Mouse (Mus musculus) embryonic facial prominence, embryonic 14.5 days (tissue): ENCODE measurements around the gene Ccl17. TPM values are rescaled to one million over a fixed set of nuclear protein-coding genes. Genes with fewer than 3 reads are reported as not detected.
A peak's percentile ranks its signal among the peaks of the same experiment; 100 is the strongest.

ENCODE experiments used
- ATAC-seq: fragments of 200-750 bp; cut with Nextera tagmentation; 2 replicates; pipeline ENCODE4 v1.8.0; 2017; ENCODE audit warnings: low read depth, moderate number of reproducible peaks, moderate TSS enrichment
- DNase-seq: peaks from one replicate; pipeline ENCODE4 v3.0.0-alpha.2; 2015; ENCODE audit warnings: low spot score
- H3K27ac ChIP-seq: fragments of 300-500 bp; sonication (generic); replicated peaks from 2 replicates; pipeline ENCODE4 v1.5.1; 2014; ENCODE audit warnings: low read depth, mild to moderate bottlenecking, low read length, moderate library complexity
- H3K27me3 ChIP-seq: fragments of 300-500 bp; sonication (generic); replicated peaks from 2 replicates; pipeline ENCODE4 v1.6.1; 2014; ENCODE audit warnings: low read length; ENCODE audit not compliant: control insufficient read depth, insufficient read depth
- H3K36me3 ChIP-seq: fragments of 300-500 bp; sonication (generic); 2 replicates; pipeline ENCODE4 v1.6.1; 2014; ENCODE audit warnings: low read length, mixed read lengths; ENCODE audit not compliant: control insufficient read depth, insufficient read depth
- H3K4me1 ChIP-seq: fragments of 300-500 bp; sonication (generic); 2 replicates; pipeline ENCODE4 v1.6.1; 2014; ENCODE audit warnings: antibody characterized with exemption, low read length; ENCODE audit not compliant: control insufficient read depth, insufficient read depth
- H3K4me2 ChIP-seq: fragments of 300-500 bp; sonication (generic); 2 replicates; pipeline ENCODE4 v1.6.1; 2014; ENCODE audit warnings: low read depth, mild to moderate bottlenecking, low read length, moderate library complexity, mixed read lengths
- H3K4me3 ChIP-seq: fragments of 300-500 bp; sonication (generic); 2 replicates; pipeline ENCODE4 v1.5.1; 2014; ENCODE audit warnings: low read depth, mild to moderate bottlenecking, low read length
- H3K9ac ChIP-seq: fragments of 300-500 bp; sonication (generic); 2 replicates; pipeline ENCODE4 v1.6.1; 2014; ENCODE audit warnings: low read depth, mild to moderate bottlenecking, low read length, moderate library complexity, mixed read lengths
- H3K9me3 ChIP-seq: fragments of 300-500 bp; sonication (generic); 2 replicates; pipeline ENCODE4 v1.6.1; 2016; ENCODE audit warnings: low read length; ENCODE audit not compliant: control insufficient read depth
- WGBS: fragments of 180-500 bp; shearing (Covaris S2); extraction: QIAGEN DNeasy Blood & Tissue Kit; methylation state at CpG from one replicate; pipeline ENCODE4 v1.1.7; 2014; 5-methylcytosine and 5-hydroxymethylcytosine counted together
- polyA plus RNA-seq: library from polyadenylated mRNA; unstranded; fragments of >200 nt; fragmentation: Nextera tagmentation; extraction: Ambion mirVana; gene quantifications from 2 replicates; pipeline ENCODE4 v1.2.1, GENCODE M21; 2014

Gene Ccl17
- polyA plus RNA-seq, result 0.60 and 0.63 TPM in 2 replicates

GRCm38 (mm10) chr8:94810153-94810552 is at the start of gene Ccl17:
TSS of gene Ccl17 (plus strand) at chr8:94810453.
- no peaks in the 10 kb centered on the region for H3K36me3 ChIP-seq
- H3K4me2 ChIP-seq, result no peak within 1 kb of the TSS
- ATAC-seq (no peak), DNase-seq (no peak)
- WGBS, result 63% methylated on average over 3 of the region's 3 CpGs
- H3K27ac ChIP-seq, result no peak within 1 kb of the TSS
- H3K4me1 ChIP-seq, result no peaks in the 10 kb centered on the region
- H3K4me3 ChIP-seq, result no peak within 1 kb of the TSS
- H3K27me3 ChIP-seq, result no peaks in the 10 kb centered on the region
- H3K9ac ChIP-seq, result no peak within 1 kb of the TSS
- no peaks in the 10 kb centered on the region for H3K9me3 ChIP-seq

- no peak for DNase-seq
These were observed 43.2 kb upstream of the Ccl17 start for GRCm38 (mm10) chr8:94767035-94767434.

DNA sequence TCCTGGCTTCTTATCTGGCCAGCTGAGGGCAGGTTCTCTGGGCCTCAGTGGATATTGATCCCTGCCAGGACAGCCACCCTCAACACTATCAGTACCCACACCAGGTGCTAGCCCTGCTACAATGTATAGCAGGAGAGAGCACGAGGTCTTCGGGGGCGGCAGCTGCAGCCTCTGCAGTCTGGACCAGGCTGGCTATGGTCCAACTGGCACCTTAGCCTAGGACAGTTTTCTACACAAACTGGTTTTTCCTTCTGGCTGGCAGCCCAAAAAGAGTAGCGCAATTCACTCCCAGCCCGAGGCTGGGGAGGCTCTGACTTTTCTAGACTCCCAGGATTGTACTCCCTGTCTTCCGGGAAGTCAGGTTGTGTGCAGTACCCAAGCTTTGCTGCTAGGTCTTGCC is 39.3 kb upstream of the Ccl17 start:
- no peaks in the 10 kb centered on the region for H3K36me3 ChIP-seq
- no peaks in the 10 kb centered on the region for H3K9me3 ChIP-seq
- H3K27me3 ChIP-seq, result peaks cover 24% of the 10 kb centered on the region
- peaks cover 11% of the 10 kb centered on the region for H3K4me1 ChIP-seq
- no peak overlapping the region for H3K4me2 ChIP-seq
- peak; percentile 90 for DNase-seq
- 43% methylated on average over 6 of the region's 6 CpGs for WGBS
- H3K4me3 ChIP-seq, result no peak overlapping the region
- peak; percentile 53; the same call in 1 of the 2 replicates for ATAC-seq
- peak overlapping the region; percentile 58 for H3K27ac ChIP-seq
- H3K9ac ChIP-seq, result no peak overlapping the region

More at GRCm38 (mm10) chr8:94767035-94767434, 43.2 kb upstream of the Ccl17 start:
- H3K9ac ChIP-seq, result no peak overlapping the region
- H3K27ac ChIP-seq, result no peak overlapping the region
- no peaks in the 10 kb centered on the region for H3K36me3 ChIP-seq
- ATAC-seq, result no peak
- H3K4me1 ChIP-seq, result peaks cover 7% of the 10 kb centered on the region; the same call in 1 of the 2 replicates
- WGBS, result 68% methylated on average over 9 of the region's 9 CpGs
- H3K4me2 ChIP-seq, result no peak overlapping the region
- no peak overlapping the region for H3K4me3 ChIP-seq
- no peaks in the 10 kb centered on the region for H3K9me3 ChIP-seq
- H3K27me3 ChIP-seq, result peaks cover 14% of the 10 kb centered on the region; the same call in 1 of the 2 replicates

GRCm38 (mm10) chr8:94771941-94772670 is 38.1 kb upstream of the Ccl17 start, which contains the start of gene Cx3cl1:
TSS of gene Cx3cl1 (plus strand) at chr8:94772009.
- Histone ChIP-seq H3K4me2 (peak within 1 kb of the TSS; percentile 66), H3K4me3 (peak within 1 kb of the TSS; percentile 45), H3K9me3 (no peaks in the 10 kb centered on the region), H3K4me1 (peaks cover 11% of the 10 kb centered on the region), H3K27ac (peak within 1 kb of the TSS; percentile 58), H3K36me3 (no peaks in the 10 kb centered on the region), H3K27me3 (peaks cover 24% of the 10 kb centered on the region), H3K9ac (peak within 1 kb of the TSS; percentile 62)
- ATAC-seq, result peak; percentile 85
- under 1% methylated on average over 29 of the region's 38 CpGs for WGBS
- peak; percentile 90 for DNase-seq

GRCm38 (mm10) chr8:94773048-94773447 is 37.2 kb upstream of the Ccl17 start:
- Histone ChIP-seq H3K27ac (no peak overlapping the region), H3K9me3 (no peaks in the 10 kb centered on the region), H3K4me2 (peak overlapping the region; percentile 66), H3K4me1 (peaks cover 15% of the 10 kb centered on the region), H3K4me3 (peak overlapping the region; percentile 45), H3K9ac (no peak overlapping the region), H3K36me3 (no peaks in the 10 kb centered on the region), H3K27me3 (peaks cover 21% of the 10 kb centered on the region)
- WGBS, result 54% methylated on average over 6 of the region's 6 CpGs
- DNase-seq (no peak), ATAC-seq (no peak)

- DNase-seq (peak; percentile 68), ATAC-seq (no peak)
- H3K4me2 ChIP-seq, result peak overlapping the region; percentile 14; the same call in 1 of the 2 replicates
- no peak overlapping the region for H3K9ac ChIP-seq
- no peaks in the 10 kb centered on the region for H3K9me3 ChIP-seq
- H3K4me1 ChIP-seq, result peaks cover 21% of the 10 kb centered on the region
- 14% methylated on average over 12 of the region's 12 CpGs for WGBS
- no peaks in the 10 kb centered on the region for H3K36me3 ChIP-seq
- H3K4me3 ChIP-seq, result no peak overlapping the region; the same call in 1 of the 2 replicates
- H3K27me3 ChIP-seq, result peaks cover 21% of the 10 kb centered on the region
- H3K27ac ChIP-seq, result no peak overlapping the region
These were observed 36.5 kb upstream of the Ccl17 start for GRCm38 (mm10) chr8:94773700-94774171.

GRCm38 (mm10) chr8:94774601-94775000 is 35.7 kb upstream of the Ccl17 start:
- H3K36me3 ChIP-seq, result no peaks in the 10 kb centered on the region
- H3K27me3 ChIP-seq, result peaks cover 21% of the 10 kb centered on the region
- no peak overlapping the region for H3K4me3 ChIP-seq
- no peak overlapping the region for H3K9ac ChIP-seq
- H3K9me3 ChIP-seq, result no peaks in the 10 kb centered on the region
- peaks cover 24% of the 10 kb centered on the region for H3K4me1 ChIP-seq
- WGBS, result 88% methylated on average over 1 of the region's 1 CpGs
- H3K27ac ChIP-seq, result no peak overlapping the region
- no peak for DNase-seq
- no peak for ATAC-seq
- H3K4me2 ChIP-seq, result no peak overlapping the region

GRCm38 (mm10) chr8:94776346-94776745 is 33.9 kb upstream of the Ccl17 start:
- 75% methylated on average over 2 of the region's 2 CpGs for WGBS
- Histone ChIP-seq H3K4me3 (no peak overlapping the region), H3K9me3 (no peaks in the 10 kb centered on the region), H3K9ac (no peak overlapping the region), H3K27ac (no peak overlapping the region), H3K4me2 (no peak overlapping the region), H3K36me3 (no peaks in the 10 kb centered on the region), H3K27me3 (peaks cover 16% of the 10 kb centered on the region), H3K4me1 (peaks cover 22% of the 10 kb centered on the region)
- DNase-seq, result no peak
- ATAC-seq, result no peak
